Mouse (Mus musculus): ENCODE measurements around the gene Samhd1. TPM values are rescaled to one million over a fixed set of nuclear protein-coding genes. Genes with fewer than 3 reads are reported as not detected.

Gene Samhd1
- polyA plus RNA-seq, 1 experiment from 2014 or later, result 22.9 TPM

DNA sequence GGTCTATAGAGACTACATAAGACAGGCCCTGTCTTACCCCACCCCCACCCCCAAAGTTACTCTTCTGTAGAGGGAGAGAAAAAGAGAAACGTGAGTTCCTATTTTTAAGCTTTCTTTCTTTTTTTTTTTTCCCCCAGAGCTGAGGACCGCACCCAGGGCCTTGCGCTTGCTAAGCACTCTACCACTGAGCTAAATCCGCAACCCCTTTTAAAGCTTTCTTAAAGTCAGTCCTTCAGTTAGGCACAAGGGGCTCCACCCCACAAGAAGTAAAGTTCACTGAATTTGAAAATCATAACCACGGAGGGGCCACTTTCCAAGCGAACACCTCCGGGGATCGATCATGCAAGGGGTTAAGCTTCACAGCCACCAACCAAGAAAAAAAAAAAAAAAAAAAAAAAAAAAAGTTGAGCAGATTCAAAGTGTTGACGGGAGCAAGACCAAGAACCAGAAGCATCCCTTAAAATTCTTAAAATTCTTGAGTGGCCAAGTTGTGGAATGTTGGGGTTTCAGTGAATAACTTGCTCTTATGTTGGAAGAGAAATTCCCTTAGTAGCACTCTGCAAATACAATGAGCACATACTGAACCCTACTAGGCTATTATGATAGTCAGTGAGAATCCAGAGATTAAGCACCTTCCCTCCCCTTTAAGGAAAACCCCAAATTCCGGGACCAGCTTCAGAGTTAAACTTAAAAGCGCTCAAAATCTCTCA lies 1.1 kb downstream of the Samhd1 start:
- H3K4me1 ChIP-seq, result peaks cover 15% of the 10 kb centered on the region
- no peaks in the 10 kb centered on the region for H3K36me3 ChIP-seq
- H3K27ac ChIP-seq (replicated peaks), result peak overlapping the region; percentile 87
- 16% methylated on average over 11 of the region's 11 CpGs for WGBS
- no peaks in the 10 kb centered on the region for H3K27me3 ChIP-seq (ENCODE audit: low read depth, poor library complexity, severe bottlenecking)
- no peaks in the 10 kb centered on the region for H3K9me3 ChIP-seq (replicated peaks)
- peak overlapping the region; percentile 85 for H3K4me3 ChIP-seq
- no peak for DNase-seq (ENCODE audit: low spot score)

DNA sequence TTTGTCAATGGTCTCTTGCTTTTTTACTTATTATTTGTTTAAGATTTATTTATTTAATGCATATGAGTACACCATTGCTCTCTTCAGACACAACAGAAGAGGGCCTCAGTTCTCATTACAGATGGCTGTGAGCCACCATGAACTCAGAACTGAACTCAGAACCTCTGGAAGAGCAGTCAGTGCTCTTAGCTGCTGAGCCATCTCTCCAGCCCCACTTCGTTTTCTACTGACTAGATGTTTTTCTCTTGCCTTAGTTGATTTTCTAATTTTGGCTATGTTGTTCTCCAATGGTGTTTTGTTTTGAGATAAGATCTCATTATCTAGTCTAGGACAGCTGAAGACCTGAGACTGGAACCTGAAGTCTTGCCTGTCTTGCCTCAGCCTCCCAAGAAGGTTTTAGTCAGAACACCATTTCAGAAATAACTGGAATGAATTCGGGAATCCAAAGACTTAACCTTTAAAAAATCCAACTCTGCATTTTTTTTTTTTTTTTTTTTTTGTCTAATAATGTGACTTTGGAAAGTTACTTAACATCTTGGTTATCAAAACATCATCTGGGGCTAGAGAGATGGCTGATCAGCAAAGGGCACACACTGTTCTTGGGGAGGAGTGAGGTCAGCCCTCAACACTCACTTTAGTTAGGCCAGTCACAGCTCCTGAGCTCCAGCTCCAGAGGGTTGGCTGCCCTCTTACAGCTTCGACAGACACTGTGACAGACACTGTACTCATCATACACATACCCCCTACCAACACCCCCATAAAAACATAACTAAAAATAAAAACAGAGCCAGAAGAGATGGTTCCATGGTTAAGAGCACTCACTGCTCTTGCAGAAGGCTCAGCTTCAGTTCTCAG lies 2.2 kb downstream of the Samhd1 start:
- Histone ChIP-seq H3K27me3 (ENCODE audit: low read depth, poor library complexity, severe bottlenecking) (no peaks in the 10 kb centered on the region), H3K9me3 (replicated peaks) (no peaks in the 10 kb centered on the region), H3K4me1 (peaks cover 15% of the 10 kb centered on the region), H3K27ac (replicated peaks) (no peak overlapping the region), H3K36me3 (peaks cover 6% of the 10 kb centered on the region; the same call in 1 of the 2 replicates), H3K4me3 (no peak overlapping the region)
- no peak for DNase-seq (ENCODE audit: low spot score)
- WGBS, result 85% methylated on average over 3 of the region's 3 CpGs

DNA sequence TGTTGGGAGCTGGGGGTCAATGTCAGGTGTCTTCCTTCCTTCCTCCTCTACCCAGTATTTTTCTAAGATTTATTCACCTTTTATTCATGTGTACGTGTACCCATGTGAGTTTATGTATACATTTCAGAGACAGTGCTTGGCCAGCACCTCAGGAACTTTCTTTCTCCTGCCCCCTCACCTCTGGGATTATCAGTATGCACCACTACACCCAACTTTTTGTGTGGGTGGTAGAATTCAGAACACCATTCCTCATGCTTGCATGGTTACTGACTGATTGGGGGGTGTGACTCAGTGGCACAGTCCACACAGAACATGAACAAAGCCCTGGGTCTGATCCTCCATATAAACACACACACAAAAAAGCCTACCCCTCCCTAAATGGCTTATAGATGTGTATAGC lies 3.0 kb downstream of the Samhd1 start:
- WGBS, result 88% methylated on average over 1 of the region's 1 CpGs
- no peak overlapping the region for H3K27ac ChIP-seq (replicated peaks)
- peaks cover 10% of the 10 kb centered on the region; the same call in 1 of the 2 replicates for H3K36me3 ChIP-seq
- DNase-seq (ENCODE audit: low spot score), result no peak
- peaks cover 15% of the 10 kb centered on the region for H3K4me1 ChIP-seq
- no peaks in the 10 kb centered on the region for H3K27me3 ChIP-seq (ENCODE audit: low read depth, poor library complexity, severe bottlenecking)
- H3K4me3 ChIP-seq, result no peak overlapping the region
- no peaks in the 10 kb centered on the region for H3K9me3 ChIP-seq (replicated peaks)

DNA sequence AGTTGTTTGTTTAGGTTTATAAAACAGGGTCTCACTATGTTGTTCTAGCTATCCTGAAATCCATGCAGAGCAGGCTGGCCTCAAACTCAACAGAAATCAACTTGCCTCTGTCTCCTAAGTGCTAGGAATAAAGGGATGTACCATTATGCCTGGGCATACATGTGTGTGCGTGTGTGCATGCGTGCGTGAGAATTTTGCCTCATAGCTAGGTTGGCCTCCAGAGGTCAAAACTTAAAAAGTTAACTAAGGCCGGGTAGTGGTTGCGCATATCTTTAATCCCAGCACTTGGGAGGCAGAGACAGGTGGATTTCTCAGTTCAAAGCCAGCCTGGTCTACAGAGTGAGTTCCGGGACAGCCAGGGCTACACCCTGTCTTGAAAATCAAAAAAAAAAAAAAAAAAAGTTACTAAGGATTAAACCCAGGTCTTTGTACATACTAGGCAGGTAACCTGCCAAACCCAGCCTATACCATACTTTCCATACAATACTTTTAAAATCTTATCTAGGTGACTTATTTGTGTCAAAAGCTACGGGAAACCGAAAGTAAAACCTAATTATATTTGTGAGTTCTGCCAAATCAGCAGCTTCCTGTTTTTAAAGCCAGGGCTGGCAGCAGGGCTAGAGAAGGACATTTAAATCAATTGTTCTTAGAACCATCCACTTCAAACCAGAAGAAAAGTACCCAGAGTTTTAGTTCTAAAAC lies 4.1 kb downstream of the Samhd1 start:
- no peak for DNase-seq (ENCODE audit: low spot score)
- no peak overlapping the region for H3K27ac ChIP-seq (replicated peaks)
- H3K4me1 ChIP-seq, result peaks cover 15% of the 10 kb centered on the region
- H3K27me3 ChIP-seq (ENCODE audit: low read depth, poor library complexity, severe bottlenecking), result no peaks in the 10 kb centered on the region
- WGBS, result 93% methylated on average over 8 of the region's 8 CpGs
- H3K36me3 ChIP-seq, result peaks cover 18% of the 10 kb centered on the region
- H3K4me3 ChIP-seq, result no peak overlapping the region
- H3K9me3 ChIP-seq (replicated peaks), result no peaks in the 10 kb centered on the region

DNA sequence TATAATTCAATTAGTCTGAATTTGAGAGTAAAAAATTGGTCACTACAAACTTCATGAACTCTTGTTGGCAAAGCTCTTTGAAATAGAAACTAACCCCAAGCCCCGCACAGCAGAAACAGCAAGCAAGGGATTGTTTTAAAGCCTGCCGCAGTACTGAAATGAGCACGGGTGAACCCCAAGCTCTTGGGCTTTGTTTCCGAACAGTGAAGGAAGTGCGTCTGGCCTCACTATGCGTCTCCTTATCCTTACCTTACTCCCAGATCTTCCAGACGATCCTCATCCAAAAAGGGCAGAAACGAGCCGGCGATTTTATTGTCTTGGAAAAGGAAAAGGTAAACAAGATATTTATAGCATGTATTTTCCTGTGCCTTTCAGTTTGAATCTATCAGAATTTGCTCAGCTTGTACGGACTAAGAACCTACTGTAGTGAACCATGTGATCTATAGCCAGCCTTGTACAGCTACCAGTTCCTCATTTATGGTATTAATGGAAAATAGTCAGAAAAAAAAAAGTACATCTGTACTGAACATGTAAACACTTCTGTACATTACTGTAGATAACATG lies 5.4 kb downstream of the Samhd1 start:
- Histone ChIP-seq H3K27me3 (ENCODE audit: low read depth, poor library complexity, severe bottlenecking) (no peaks in the 10 kb centered on the region), H3K4me3 (no peak overlapping the region), H3K27ac (replicated peaks) (no peak overlapping the region), H3K36me3 (peaks cover 29% of the 10 kb centered on the region), H3K4me1 (peaks cover 9% of the 10 kb centered on the region), H3K9me3 (replicated peaks) (no peaks in the 10 kb centered on the region)
- 89% methylated on average over 11 of the region's 11 CpGs for WGBS
- DNase-seq (ENCODE audit: low spot score), result no peak

DNA sequence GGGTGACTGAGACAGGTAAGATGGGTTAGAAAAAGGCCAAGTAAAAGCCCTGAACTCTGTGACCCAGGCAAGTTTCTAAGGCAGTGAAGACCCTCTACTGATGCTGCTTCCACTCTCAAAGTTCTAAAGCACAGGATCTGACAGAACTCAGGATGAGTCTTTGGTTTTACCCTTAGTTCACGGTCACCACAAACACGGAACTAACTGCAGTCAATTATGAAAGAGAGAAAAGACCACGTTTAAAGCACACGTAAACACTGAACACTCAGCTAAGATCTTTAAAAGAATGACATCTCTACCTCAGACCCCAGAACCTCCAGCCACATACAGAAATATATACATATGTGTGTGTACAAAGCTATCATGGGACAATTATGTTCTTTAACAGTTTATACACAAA lies 6.0 kb downstream of the Samhd1 start:
- Histone ChIP-seq H3K4me1 (peaks cover 6% of the 10 kb centered on the region), H3K9me3 (replicated peaks) (no peaks in the 10 kb centered on the region), H3K36me3 (peaks cover 35% of the 10 kb centered on the region), H3K27ac (replicated peaks) (no peak overlapping the region), H3K4me3 (no peak overlapping the region), H3K27me3 (ENCODE audit: low read depth, poor library complexity, severe bottlenecking) (no peaks in the 10 kb centered on the region)
- 92% methylated on average over 4 of the region's 4 CpGs for WGBS
- DNase-seq (ENCODE audit: low spot score), result no peak

DNA sequence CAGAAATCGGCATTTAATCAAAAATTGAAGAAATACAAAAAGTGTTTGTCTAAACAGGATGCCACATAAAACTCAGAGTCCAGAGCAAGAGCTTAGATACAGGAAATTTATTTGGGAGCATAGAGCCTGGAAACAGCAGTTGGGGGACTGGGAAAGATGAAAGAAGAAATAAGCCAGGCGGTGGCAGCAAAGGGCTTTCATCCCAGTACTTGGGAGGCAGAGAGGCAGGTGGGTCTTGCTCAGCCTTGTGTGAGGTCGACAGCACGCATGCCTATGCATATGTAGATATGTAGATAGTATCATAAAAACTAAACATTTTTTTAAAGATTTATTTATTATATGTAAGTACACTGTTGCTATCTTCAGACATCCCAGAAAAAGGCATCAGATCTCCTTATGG lies 7.0 kb downstream of the Samhd1 start:
- Histone ChIP-seq H3K4me3 (no peak overlapping the region), H3K36me3 (peaks cover 37% of the 10 kb centered on the region), H3K9me3 (replicated peaks) (no peaks in the 10 kb centered on the region), H3K27ac (replicated peaks) (no peak overlapping the region), H3K27me3 (ENCODE audit: low read depth, poor library complexity, severe bottlenecking) (no peaks in the 10 kb centered on the region), H3K4me1 (no peaks in the 10 kb centered on the region)
- 76% methylated on average over 4 of the region's 4 CpGs for WGBS
- no peak for DNase-seq (ENCODE audit: low spot score)

DNA sequence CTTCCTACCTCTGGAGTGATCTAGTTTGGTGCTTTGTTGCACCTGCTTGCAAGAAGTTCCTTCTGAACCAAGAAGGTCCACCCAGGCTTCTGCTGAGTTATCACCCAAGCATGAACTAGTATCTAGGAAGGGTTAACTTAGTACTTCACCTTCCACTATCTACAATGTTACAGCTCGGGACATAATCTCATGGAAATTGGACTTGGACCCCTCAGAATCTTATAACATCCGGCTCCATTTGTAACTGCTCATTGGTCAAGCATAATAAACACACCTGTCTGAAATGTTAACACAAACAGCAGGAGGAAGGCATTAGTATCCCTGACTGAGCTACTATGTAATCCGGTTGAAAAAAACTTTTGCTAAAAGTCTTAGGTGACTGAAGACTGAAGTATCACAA lies 7.7 kb downstream of the Samhd1 start:
- H3K9me3 ChIP-seq (replicated peaks), result no peaks in the 10 kb centered on the region
- H3K27ac ChIP-seq (replicated peaks), result no peak overlapping the region
- peaks cover 42% of the 10 kb centered on the region for H3K36me3 ChIP-seq
- 90% methylated on average over 3 of the region's 3 CpGs for WGBS
- H3K4me3 ChIP-seq, result no peak overlapping the region
- no peaks in the 10 kb centered on the region for H3K27me3 ChIP-seq (ENCODE audit: low read depth, poor library complexity, severe bottlenecking)
- DNase-seq (ENCODE audit: low spot score), result no peak
- no peaks in the 10 kb centered on the region for H3K4me1 ChIP-seq

DNA sequence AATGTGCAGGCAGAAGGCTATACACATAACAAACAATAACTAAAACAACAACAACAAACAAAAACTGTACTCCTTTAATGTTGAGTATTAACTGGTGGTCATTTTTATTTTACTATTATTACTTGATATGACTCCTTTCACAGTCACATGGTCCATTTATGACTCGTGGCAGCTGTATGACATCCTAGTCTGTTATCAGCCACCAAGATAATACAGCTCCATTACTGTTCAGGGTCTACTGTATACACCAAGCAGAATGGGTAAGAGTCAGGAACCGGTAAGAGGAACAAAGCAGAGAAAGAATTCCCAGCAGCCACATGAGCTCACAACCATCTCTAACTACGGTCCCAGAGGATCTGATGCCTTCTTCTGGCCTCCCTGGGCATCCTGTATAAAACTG lies 9.8 kb downstream of the Samhd1 start:
- Histone ChIP-seq H3K4me1 (no peaks in the 10 kb centered on the region), H3K9me3 (replicated peaks) (no peaks in the 10 kb centered on the region), H3K4me3 (no peak overlapping the region), H3K36me3 (peaks cover 60% of the 10 kb centered on the region), H3K27ac (replicated peaks) (no peak overlapping the region), H3K27me3 (ENCODE audit: low read depth, poor library complexity, severe bottlenecking) (no peaks in the 10 kb centered on the region)
- 94% methylated on average over 3 of the region's 3 CpGs for WGBS
- DNase-seq (ENCODE audit: low spot score), result no peak

DNA sequence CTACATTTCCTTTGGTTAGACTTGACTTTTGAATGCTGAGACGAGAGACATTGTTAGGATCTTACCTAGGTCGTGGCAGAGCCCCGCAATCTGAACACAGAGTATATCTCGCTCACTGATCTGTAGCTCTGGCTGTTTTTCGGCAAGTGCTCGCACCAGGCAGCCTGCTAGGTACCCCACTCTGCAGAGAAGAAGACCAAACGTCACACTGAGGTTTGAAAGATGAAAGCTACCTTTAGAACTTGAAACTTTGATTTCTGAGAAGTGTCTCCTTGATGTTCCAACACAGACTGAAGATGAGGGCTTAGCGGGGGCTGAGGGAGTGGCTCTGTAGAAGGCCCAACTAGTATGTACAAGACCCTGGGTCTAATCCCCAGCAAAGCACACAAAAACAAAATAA lies 13.3 kb downstream of the Samhd1 start:
- DNase-seq (ENCODE audit: low spot score), result no peak
- H3K27me3 ChIP-seq (ENCODE audit: low read depth, poor library complexity, severe bottlenecking), result no peaks in the 10 kb centered on the region
- WGBS, result 93% methylated on average over 8 of the region's 8 CpGs
- H3K27ac ChIP-seq (replicated peaks), result no peak overlapping the region
- no peaks in the 10 kb centered on the region for H3K9me3 ChIP-seq (replicated peaks)
- H3K4me3 ChIP-seq, result no peak overlapping the region
- peaks cover 63% of the 10 kb centered on the region for H3K36me3 ChIP-seq
- no peaks in the 10 kb centered on the region for H3K4me1 ChIP-seq

DNA sequence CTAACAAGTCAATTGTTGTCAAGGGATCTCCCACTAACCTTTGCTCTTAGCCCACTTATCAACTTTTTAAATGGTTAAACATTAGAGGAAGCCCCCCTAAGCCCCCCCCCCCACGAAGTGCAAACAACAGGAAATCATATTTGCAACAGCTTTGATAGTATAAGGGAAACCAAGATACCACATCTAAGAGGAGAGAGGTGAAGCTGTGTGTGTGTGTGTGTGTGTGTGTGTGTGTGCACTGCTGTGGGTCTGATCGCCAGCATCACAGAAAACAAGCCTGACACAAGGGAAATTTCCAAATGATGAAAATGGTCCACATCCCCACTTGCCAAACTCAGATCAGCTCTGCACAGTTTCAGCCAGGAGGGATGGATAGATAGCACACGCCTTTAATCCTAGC lies 16.0 kb downstream of the Samhd1 start:
- no peaks in the 10 kb centered on the region for H3K9me3 ChIP-seq (replicated peaks)
- no peak overlapping the region for H3K27ac ChIP-seq (replicated peaks)
- no peaks in the 10 kb centered on the region for H3K27me3 ChIP-seq (ENCODE audit: low read depth, poor library complexity, severe bottlenecking)
- H3K4me3 ChIP-seq, result no peak overlapping the region
- DNase-seq (ENCODE audit: low spot score), result no peak
- 75% methylated on average over 3 of the region's 3 CpGs for WGBS
- H3K4me1 ChIP-seq, result no peaks in the 10 kb centered on the region
- H3K36me3 ChIP-seq, result peaks cover 59% of the 10 kb centered on the region

DNA sequence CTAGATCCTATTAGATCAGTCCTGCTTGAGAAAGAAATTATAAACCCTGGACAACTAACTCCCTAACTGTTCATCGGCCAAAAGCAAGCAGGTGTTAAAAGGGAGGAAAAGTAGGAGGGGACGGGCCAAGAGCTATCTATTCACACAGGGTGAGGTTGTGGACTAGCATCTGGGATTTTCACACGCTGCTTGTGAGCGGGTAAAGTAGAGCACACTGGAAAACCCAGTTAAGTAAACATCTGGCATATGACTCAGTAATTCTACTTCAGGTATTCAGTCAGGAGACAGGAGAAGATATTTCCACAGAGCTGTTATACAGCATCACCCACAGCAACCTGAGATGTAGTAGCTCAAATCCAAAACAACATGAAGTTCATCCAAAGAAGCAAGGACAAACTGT lies 16.5 kb downstream of the Samhd1 start:
- Histone ChIP-seq H3K4me1 (no peaks in the 10 kb centered on the region), H3K4me3 (no peak overlapping the region), H3K9me3 (replicated peaks) (no peaks in the 10 kb centered on the region), H3K27ac (replicated peaks) (no peak overlapping the region), H3K36me3 (peaks cover 64% of the 10 kb centered on the region), H3K27me3 (ENCODE audit: low read depth, poor library complexity, severe bottlenecking) (no peaks in the 10 kb centered on the region)
- no peak for DNase-seq (ENCODE audit: low spot score)
- WGBS, result 94% methylated on average over 4 of the region's 4 CpGs
